Mouse (Mus musculus) ES-Bruce4 (cell line): ENCODE measurements around the gene Olfml1.

Source experiments
- CTCF ChIP-seq: IDR thresholded peaks from one replicate; pipeline ENCODE4 v1.8.1; 2011; ENCODE audit warnings: low read depth, low read length
- POLR2A ChIP-seq: IDR thresholded peaks from one replicate; pipeline ENCODE4 v1.8.1; 2011; ENCODE audit warnings: low read length; ENCODE audit not compliant: insufficient read depth

DNA sequence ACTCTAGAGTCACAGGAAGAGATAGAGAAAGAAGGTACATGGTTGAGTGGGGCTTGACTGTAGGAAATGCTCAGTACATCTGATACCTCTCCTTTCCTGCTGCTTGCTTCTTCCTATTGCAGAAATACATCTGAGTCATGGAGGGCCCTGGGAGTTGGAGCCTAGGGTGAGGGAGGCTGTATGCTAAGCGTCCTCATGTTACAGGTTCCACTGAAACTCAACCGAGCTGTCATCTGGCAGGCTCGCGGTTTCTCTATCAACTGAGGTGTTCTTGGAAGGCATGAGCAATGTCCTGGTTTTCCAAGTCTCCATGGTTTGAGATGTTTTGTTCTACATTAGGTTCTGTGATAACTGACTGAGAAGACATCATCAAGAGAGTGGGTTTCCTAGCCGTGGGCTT is 70.8 kb downstream of the Olfml1 start:
- TF ChIP-seq POLR2A: no peak
- no peak for TF ChIP-seq CTCF
